ENCODE assay signal across 8 mouse cellular contexts in genomic region chr1:167306451-167307240, GRCm38 (mm10). TPM values are rescaled to one million over a fixed set of nuclear protein-coding genes. Genes with fewer than 3 reads are reported as not detected.
A peak's percentile ranks its signal among the peaks of the same experiment; 100 is the strongest.
DNase-seq lines count a peak whose midpoint lies in the region; ATAC-seq and TF ChIP-seq lines count a peak whose summit lies in the region.

No protein-coding gene starts in this region.

- no peak overlapping the region for H3K4me3 ChIP-seq in embryonic facial prominence, embryonic 14.5 days (ENCODE audit: low read depth, low read length)
- no peak overlapping the region for H3K4me3 ChIP-seq in thymus, adult 2 months (ENCODE audit: control insufficient read depth, insufficient read depth, low read length)

- TF ChIP-seq CTCF in thymus, adult 2 months (IDR thresholded peaks at IDR 0.05; ENCODE audit: borderline replicate concordance, control insufficient read depth, extremely low read depth, insufficient read depth, low read length, poor library complexity) = peak; percentile 23; the same call in 1 of the 2 replicates

- H3K36me3 ChIP-seq in embryonic facial prominence, embryonic 14.5 days (ENCODE audit: control insufficient read depth, insufficient read depth, low read length) = peaks cover 11% of the 10 kb centered on the region; the same call in 1 of the 2 replicates
- no peaks in the 10 kb centered on the region for H3K36me3 ChIP-seq in thymus, adult 2 months (ENCODE audit: control insufficient read depth, insufficient read depth, low read length)

- no peaks in the 10 kb centered on the region for H3K27me3 ChIP-seq in embryonic facial prominence, embryonic 14.5 days (replicated peaks; ENCODE audit: control insufficient read depth, insufficient read depth, low read length)
- no peaks in the 10 kb centered on the region for H3K27me3 ChIP-seq in thymus, adult 2 months (ENCODE audit: control insufficient read depth, insufficient read depth, low read length)

- H3K27ac ChIP-seq in embryonic facial prominence, embryonic 14.5 days (replicated peaks; ENCODE audit: low read depth, low read length) = no peak overlapping the region
- no peak overlapping the region for H3K27ac ChIP-seq in thymus, adult 2 months (ENCODE audit: control insufficient read depth, insufficient read depth, low read length)

- no peak overlapping the region for H3K4me2 ChIP-seq in embryonic facial prominence, embryonic 14.5 days (ENCODE audit: low read depth, low read length)

- H3K4me1 ChIP-seq in embryonic facial prominence, embryonic 14.5 days (ENCODE audit: control insufficient read depth, insufficient read depth, low read length) = peaks cover 12% of the 10 kb centered on the region
- H3K4me1 ChIP-seq in thymus, adult 2 months (replicated peaks; ENCODE audit: control insufficient read depth, insufficient read depth, low read length) = peaks cover 13% of the 10 kb centered on the region

- no peak for ATAC-seq in embryonic facial prominence, embryonic 14.5 days (ENCODE audit: low read depth)
- ATAC-seq in monocyte, adult 5-6 weeks (replicated peaks; ENCODE audit: insufficient number of reproducible peaks, low FRiP score, low TSS enrichment, poor library complexity, severe bottlenecking) = peak; percentile 75

- WGBS in embryonic facial prominence, embryonic 14.5 days = 69% methylated on average over 5 of the region's 5 CpGs
- WGBS in thymus, adult 2 months = 40% methylated on average over 5 of the region's 5 CpGs

- H3K9me3 ChIP-seq in embryonic facial prominence, embryonic 14.5 days (ENCODE audit: control insufficient read depth, low read length) = no peaks in the 10 kb centered on the region

- no peak for TF ChIP-seq POLR2A in thymus, adult 2 months (IDR thresholded peaks at IDR 0.05; ENCODE audit: control insufficient read depth, extremely low read depth, insufficient read depth, low read length, poor library complexity)

- peak; percentile 21 for DNase-seq in gastrocnemius, adult 18-20 months (ENCODE audit: low spot score)
- DNase-seq in gastrocnemius, postnatal 10 days = no peak
- DNase-seq in B cell, adult 2 months = peak; percentile 76 to 80
- DNase-seq in adrenal gland, postnatal 10 days = peak; percentile 85
- DNase-seq in embryonic facial prominence, embryonic 14.5 days (ENCODE audit: low spot score) = peak; percentile 20
- DNase-seq in layer of hippocampus, adult 9-11 months = peak; percentile 38
- DNase-seq in thymus, adult 2 months = peak; percentile 80

- no peak overlapping the region for H3K9ac ChIP-seq in embryonic facial prominence, embryonic 14.5 days (ENCODE audit: low read depth, low read length)

RNA-seq across cellular contexts. Expression of gene Tmco1, which starts 1.5 kb away (rescaled TPM):
- total RNA-seq in gastrocnemius, adult 18-20 months (2021) = 10 to 100 TPM; 35.2 to 39.3 TPM
- total RNA-seq in gastrocnemius, postnatal 10 days (2021) = 10 to 100 TPM; 42.8 to 43.2 TPM
- 100 to 1,000 TPM; 107 to 109 TPM for total RNA-seq in adrenal gland, postnatal 10 days (2021)
- polyA plus RNA-seq in embryonic facial prominence, embryonic 14.5 days (2014; fragmentation: Nextera tagmentation; extraction: Ambion mirVana) = 80.6 and 90.0 TPM in 2 replicates
- 134 to 200 TPM (median 168 TPM) in 3 replicates for total RNA-seq in monocyte, adult 5-6 weeks (2017)
- polyA plus RNA-seq in thymus, adult 2 months (2012; rRNA removed) = 31.7 and 44.9 TPM in 2 replicates

RNA-seq across cellular contexts. Expression of gene Uck2, which starts 21.5 kb away (rescaled TPM):
- total RNA-seq in gastrocnemius, adult 18-20 months (2021) = 10 to 100 TPM; 14.9 to 17.8 TPM
- total RNA-seq in gastrocnemius, postnatal 10 days (2021) = 10 to 100 TPM; 25.1 to 32.1 TPM
- total RNA-seq in adrenal gland, postnatal 10 days (2021) = 10 to 100 TPM; 51.6 to 53.4 TPM
- polyA plus RNA-seq in embryonic facial prominence, embryonic 14.5 days (2014; fragmentation: Nextera tagmentation; extraction: Ambion mirVana) = 54.8 and 56.2 TPM in 2 replicates
- 12.9 to 32.1 TPM (median 23.7 TPM) in 3 replicates for total RNA-seq in monocyte, adult 5-6 weeks (2017)
- polyA plus RNA-seq in thymus, adult 2 months (2012; rRNA removed) = 107 and 117 TPM in 2 replicates

RNA-seq across cellular contexts. Expression of gene Aldh9a1, which starts 43.1 kb away (rescaled TPM):
- 1 to 10 TPM; 2.4 to 2.5 TPM for total RNA-seq in gastrocnemius, adult 18-20 months (2021)
- 10 to 100 TPM in 1 of 2 experiments, 1 to 10 TPM in 1; 6.7 to 10.3 TPM for total RNA-seq in gastrocnemius, postnatal 10 days (2021)
- total RNA-seq in adrenal gland, postnatal 10 days (2021) = 10 to 100 TPM; 63.5 to 65.6 TPM
- polyA plus RNA-seq in embryonic facial prominence, embryonic 14.5 days (2014; fragmentation: Nextera tagmentation; extraction: Ambion mirVana) = 40.7 and 48.6 TPM in 2 replicates
- 34.4 to 38.5 TPM (median 34.8 TPM) in 3 replicates for total RNA-seq in monocyte, adult 5-6 weeks (2017)
- 33.2 and 33.5 TPM in 2 replicates for polyA plus RNA-seq in thymus, adult 2 months (2012; rRNA removed)
